Mouse (Mus musculus): Measurements from ENCODE around the gene Tmem117. TPM values are rescaled to one million over a fixed set of nuclear protein-coding genes. Genes with fewer than 3 reads are reported as not detected.

The Tmem117 gene
- polyA plus RNA-seq, 1 experiment from 2014 or later, result 12.3 TPM

GRCm38 (mm10) chr15:95022251-95022650, 393.2 kb downstream of the Tmem117 start:
- no peak overlapping the region for H3K4me2 ChIP-seq
- H3K9ac ChIP-seq, result no peak overlapping the region
- H3K36me3 ChIP-seq (replicated peaks), result no peaks in the 10 kb centered on the region
- H3K27ac ChIP-seq, result no peak overlapping the region
- H3K9me3 ChIP-seq, result no peaks in the 10 kb centered on the region
- H3K27me3 ChIP-seq (replicated peaks), result no peaks in the 10 kb centered on the region
- no peaks in the 10 kb centered on the region for H3K4me1 ChIP-seq
- ATAC-seq (replicated peaks), result no peak
- WGBS, result 89% methylated on average over 7 of the region's 7 CpGs
- no peak overlapping the region for H3K4me3 ChIP-seq

DNA sequence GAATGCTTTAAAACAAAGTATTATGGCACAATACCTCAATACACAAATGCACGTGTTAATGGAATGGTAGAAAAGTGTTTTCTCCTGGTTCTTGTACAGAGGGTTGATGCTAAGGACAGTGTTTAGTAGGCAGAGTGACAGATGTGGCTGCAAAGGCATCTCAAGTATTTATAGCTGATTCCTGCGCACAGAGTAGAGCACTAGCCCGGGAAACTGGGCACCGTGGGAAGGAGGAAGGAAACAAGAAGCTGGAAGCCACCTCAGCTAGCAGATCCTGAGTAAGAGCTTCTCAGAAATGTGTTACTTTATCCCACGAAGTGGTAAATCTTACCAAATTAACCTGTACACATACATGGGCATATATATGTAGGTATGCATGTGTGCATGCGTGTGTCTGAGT, 395.4 kb downstream of the Tmem117 start:
- Histone ChIP-seq H3K36me3 (replicated peaks) (no peaks in the 10 kb centered on the region), H3K9me3 (no peaks in the 10 kb centered on the region), H3K4me2 (no peak overlapping the region), H3K27me3 (replicated peaks) (no peaks in the 10 kb centered on the region), H3K27ac (no peak overlapping the region), H3K4me3 (no peak overlapping the region), H3K4me1 (no peaks in the 10 kb centered on the region), H3K9ac (no peak overlapping the region)
- no peak for ATAC-seq (replicated peaks)
- 82% methylated on average over 6 of the region's 6 CpGs for WGBS

GRCm38 (mm10) chr15:95028862-95029486, 399.9 kb downstream of the Tmem117 start:
- WGBS, result 42% methylated on average over 13 of the region's 13 CpGs
- Histone ChIP-seq H3K27me3 (replicated peaks) (no peaks in the 10 kb centered on the region), H3K4me2 (no peak overlapping the region)

GRCm38 (mm10) chr15:95029487-95029875, 400.4 kb downstream of the Tmem117 start:
- no peak for ATAC-seq (replicated peaks)
- Histone ChIP-seq H3K9ac (no peak overlapping the region), H3K27ac (no peak overlapping the region), H3K4me2 (no peak overlapping the region), H3K27me3 (replicated peaks) (no peaks in the 10 kb centered on the region), H3K4me1 (no peaks in the 10 kb centered on the region), H3K4me3 (no peak overlapping the region), H3K36me3 (replicated peaks) (no peaks in the 10 kb centered on the region), H3K9me3 (no peaks in the 10 kb centered on the region)
- WGBS, result 56% methylated on average over 5 of the region's 5 CpGs

More at GRCm38 (mm10) chr15:95028862-95029486, 399.9 kb downstream of the Tmem117 start:
- H3K27ac ChIP-seq, result no peak overlapping the region
- no peaks in the 10 kb centered on the region for H3K4me1 ChIP-seq
- H3K4me3 ChIP-seq, result no peak overlapping the region
- no peak overlapping the region for H3K9ac ChIP-seq
- no peak for ATAC-seq (replicated peaks)
- no peaks in the 10 kb centered on the region for H3K9me3 ChIP-seq
- no peaks in the 10 kb centered on the region for H3K36me3 ChIP-seq (replicated peaks)

DNA sequence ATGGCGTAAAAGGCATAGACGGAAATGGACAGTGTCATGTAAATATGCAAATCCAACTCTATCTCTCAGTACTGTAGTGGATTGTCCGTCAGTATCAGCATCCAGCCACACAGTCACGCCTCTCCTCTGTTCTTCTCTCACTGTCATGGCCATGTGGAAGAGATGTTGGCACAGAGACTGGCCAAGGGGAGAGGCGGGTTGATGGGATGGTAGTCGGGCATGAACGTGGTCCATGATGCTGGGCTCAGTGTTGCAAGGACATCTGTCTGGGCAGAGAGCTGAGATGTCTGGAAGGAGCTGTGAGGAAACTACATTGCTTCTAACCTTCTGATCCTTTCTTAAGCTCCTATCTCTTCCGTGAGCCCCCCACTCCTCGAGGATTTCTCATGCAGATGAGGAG, 413.4 kb downstream of the Tmem117 start:
- H3K36me3 ChIP-seq (replicated peaks), result no peaks in the 10 kb centered on the region
- no peak overlapping the region for H3K27ac ChIP-seq
- WGBS, result 85% methylated on average over 9 of the region's 9 CpGs
- no peaks in the 10 kb centered on the region for H3K9me3 ChIP-seq
- no peak overlapping the region for H3K4me2 ChIP-seq
- H3K4me1 ChIP-seq, result 0 out of 2 replicates have a peak, but pooled peaks cover 7% of the 10 kb centered on the region
- no peak overlapping the region for H3K9ac ChIP-seq
- ATAC-seq (replicated peaks), result no peak
- no peaks in the 10 kb centered on the region for H3K27me3 ChIP-seq (replicated peaks)
- no peak overlapping the region for H3K4me3 ChIP-seq

- Histone ChIP-seq H3K36me3 (replicated peaks) (no peaks in the 10 kb centered on the region), H3K9me3 (no peaks in the 10 kb centered on the region), H3K27me3 (replicated peaks) (no peaks in the 10 kb centered on the region), H3K4me2 (no peak overlapping the region), H3K27ac (no peak overlapping the region), H3K4me3 (no peak overlapping the region), H3K4me1 (0 out of 2 replicates have a peak, but pooled peaks cover 7% of the 10 kb centered on the region), H3K9ac (no peak overlapping the region)
- 78% methylated on average over 8 of the region's 8 CpGs for WGBS
- no peak for ATAC-seq (replicated peaks)
Measured at GRCm38 (mm10) chr15:95044011-95044410, 415.0 kb downstream of the Tmem117 start.

GRCm38 (mm10) chr15:95047486-95047885, 418.5 kb downstream of the Tmem117 start:
- Histone ChIP-seq H3K4me3 (no peak overlapping the region), H3K27ac (no peak overlapping the region), H3K9me3 (no peaks in the 10 kb centered on the region), H3K9ac (no peak overlapping the region), H3K4me1 (0 out of 2 replicates have a peak, but pooled peaks cover 7% of the 10 kb centered on the region), H3K36me3 (replicated peaks) (no peaks in the 10 kb centered on the region), H3K27me3 (replicated peaks) (no peaks in the 10 kb centered on the region), H3K4me2 (no peak overlapping the region)
- 90% methylated on average over 2 of the region's 2 CpGs for WGBS
- no peak for ATAC-seq (replicated peaks)

DNA sequence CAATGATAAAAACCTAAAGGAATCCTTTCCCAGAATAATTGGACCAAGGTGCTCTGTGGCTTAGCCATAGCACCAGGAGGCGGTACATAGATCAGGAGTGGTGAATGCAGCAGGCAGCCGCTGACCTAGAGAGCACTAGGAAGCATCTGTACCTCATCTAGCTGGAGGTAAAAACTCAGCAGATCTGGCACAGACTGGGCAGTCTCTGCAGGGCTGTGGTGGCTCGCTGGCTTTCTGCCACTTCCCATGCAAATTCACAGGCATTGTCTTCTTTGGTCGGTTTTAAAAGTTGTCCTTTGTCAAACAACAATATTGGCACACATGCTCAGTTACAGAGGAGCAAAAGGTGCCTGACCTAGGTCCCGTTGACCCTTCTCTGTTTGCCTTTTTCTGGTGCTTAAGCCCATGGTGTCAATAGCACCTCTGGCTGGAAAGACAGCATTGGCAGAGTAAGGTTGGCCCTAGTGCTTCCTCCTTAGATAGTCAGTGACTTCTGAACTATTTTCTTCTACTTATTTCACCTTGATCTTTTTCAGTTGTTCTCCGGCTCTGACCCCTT, 420.2 kb downstream of the Tmem117 start:
- Histone ChIP-seq H3K9me3 (no peaks in the 10 kb centered on the region), H3K36me3 (replicated peaks) (no peaks in the 10 kb centered on the region), H3K27me3 (replicated peaks) (no peaks in the 10 kb centered on the region), H3K4me2 (no peak overlapping the region), H3K4me1 (0 out of 2 replicates have a peak, but pooled peaks cover under 1% of the 10 kb centered on the region), H3K4me3 (no peak overlapping the region), H3K27ac (no peak overlapping the region), H3K9ac (no peak overlapping the region)
- ATAC-seq (replicated peaks), result no peak
- WGBS, result 72% methylated on average over 6 of the region's 6 CpGs

GRCm38 (mm10) chr15:95055081-95055650, 426.1 kb downstream of the Tmem117 start:
- no peaks in the 10 kb centered on the region for H3K9me3 ChIP-seq
- ATAC-seq (replicated peaks), result no peak
- H3K27me3 ChIP-seq (replicated peaks), result no peaks in the 10 kb centered on the region
- H3K27ac ChIP-seq, result no peak overlapping the region
- 41% methylated on average over 8 of the region's 8 CpGs for WGBS
- H3K4me3 ChIP-seq, result no peak overlapping the region
- no peaks in the 10 kb centered on the region for H3K36me3 ChIP-seq (replicated peaks)
- no peak overlapping the region for H3K9ac ChIP-seq
- no peaks in the 10 kb centered on the region for H3K4me1 ChIP-seq
- no peak overlapping the region for H3K4me2 ChIP-seq

DNA sequence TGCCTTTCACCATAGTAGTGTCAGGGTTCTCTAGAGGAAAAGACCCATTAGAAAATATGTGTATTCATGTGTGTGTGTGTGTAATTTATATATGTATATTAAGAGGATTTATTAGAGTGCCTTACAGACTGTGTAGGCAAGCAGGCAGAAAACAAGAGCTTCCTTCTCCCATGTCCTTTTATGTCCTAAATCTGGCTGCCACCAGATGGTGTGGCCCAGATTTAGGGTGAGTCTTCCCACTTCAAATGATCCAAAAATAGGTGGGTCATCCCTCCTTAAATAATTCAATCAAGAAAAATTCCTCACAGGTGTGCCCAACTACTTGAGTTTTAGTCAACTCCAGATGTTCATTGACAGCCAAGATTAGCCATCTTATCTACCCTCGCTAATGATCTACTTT, 439.0 kb downstream of the Tmem117 start:
- no peaks in the 10 kb centered on the region for H3K27me3 ChIP-seq (replicated peaks)
- 95% methylated on average over 1 of the region's 1 CpGs for whole genome bisulfite sequencing
- no peaks in the 10 kb centered on the region for H3K9me3 ChIP-seq
- H3K36me3 ChIP-seq (replicated peaks), result no peaks in the 10 kb centered on the region
- no peak for ATAC-seq (replicated peaks)
- H3K27ac ChIP-seq, result no peak overlapping the region
- 0 out of 2 replicates have a peak, but pooled peaks cover 10% of the 10 kb centered on the region for H3K4me1 ChIP-seq
- H3K4me2 ChIP-seq, result no peak overlapping the region
- H3K9ac ChIP-seq, result no peak overlapping the region
- H3K4me3 ChIP-seq, result no peak overlapping the region

DNA sequence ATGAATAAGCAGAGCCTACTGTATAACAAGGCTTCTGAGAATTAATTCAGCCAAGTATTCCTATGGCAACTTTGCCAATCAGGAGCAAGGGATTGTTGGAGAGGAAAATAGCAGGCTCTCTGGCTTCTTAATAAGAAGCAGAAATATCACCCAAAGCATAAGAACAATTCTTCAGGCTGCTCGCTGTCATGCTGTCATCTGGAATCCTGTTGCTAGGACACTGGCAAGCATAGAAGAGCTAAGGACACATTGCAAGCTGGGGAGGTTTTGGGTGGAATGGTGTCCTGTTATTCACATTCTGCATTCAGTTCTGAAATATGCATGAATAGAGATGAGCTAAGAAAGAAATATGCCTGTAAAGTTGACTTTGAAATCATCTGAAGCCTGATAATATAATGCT, 439.8 kb downstream of the Tmem117 start:
- Histone ChIP-seq H3K36me3 (replicated peaks) (no peaks in the 10 kb centered on the region), H3K4me3 (no peak overlapping the region), H3K4me2 (no peak overlapping the region), H3K9me3 (no peaks in the 10 kb centered on the region), H3K9ac (no peak overlapping the region), H3K27me3 (replicated peaks) (no peaks in the 10 kb centered on the region), H3K27ac (peak overlapping the region; percentile 4), H3K4me1 (0 out of 2 replicates have a peak, but pooled peaks cover 10% of the 10 kb centered on the region)
- no peak for ATAC-seq (replicated peaks)
- WGBS, result 69% methylated on average over 1 of the region's 1 CpGs

- no peaks in the 10 kb centered on the region for H3K27me3 ChIP-seq (replicated peaks)
- no peak overlapping the region for H3K9ac ChIP-seq
- H3K9me3 ChIP-seq, result no peaks in the 10 kb centered on the region
- H3K27ac ChIP-seq, result no peak overlapping the region
- peaks cover 16% of the 10 kb centered on the region; the same call in 1 of the 2 replicates for H3K4me1 ChIP-seq
- 92% methylated on average over 7 of the region's 7 CpGs for WGBS
- ATAC-seq (replicated peaks), result no peak
- H3K36me3 ChIP-seq (replicated peaks), result no peaks in the 10 kb centered on the region
- H3K4me2 ChIP-seq, result no peak overlapping the region
- no peak overlapping the region for H3K4me3 ChIP-seq
Measured at GRCm38 (mm10) chr15:95070881-95071280, 441.8 kb downstream of the Tmem117 start.

DNA sequence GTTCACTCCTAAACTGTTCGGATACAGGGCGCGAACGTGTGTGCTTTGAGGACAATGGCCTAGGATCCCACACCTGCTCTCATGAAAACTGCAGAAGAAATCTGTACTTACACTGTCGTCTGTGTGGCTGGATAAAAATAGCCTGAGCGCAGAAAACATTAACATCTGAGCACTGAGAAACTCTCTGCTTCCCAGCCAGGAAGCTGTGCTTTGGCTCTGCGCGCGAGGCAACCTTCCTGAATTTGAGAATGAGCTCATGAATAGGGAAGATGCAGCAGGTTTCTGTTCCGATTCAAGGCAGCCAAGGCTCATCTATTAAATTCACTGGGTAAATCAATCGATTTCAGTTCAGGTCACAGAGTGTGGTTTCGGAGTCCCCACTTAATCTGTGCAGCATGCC, 446.3 kb downstream of the Tmem117 start:
- no peaks in the 10 kb centered on the region for H3K27me3 ChIP-seq (replicated peaks)
- H3K9me3 ChIP-seq, result no peaks in the 10 kb centered on the region
- no peaks in the 10 kb centered on the region for H3K36me3 ChIP-seq (replicated peaks)
- H3K4me2 ChIP-seq, result no peak overlapping the region
- H3K9ac ChIP-seq, result no peak overlapping the region
- peak overlapping the region; percentile 38; the same call in 1 of the 2 replicates for H3K27ac ChIP-seq
- no peak for ATAC-seq (replicated peaks)
- H3K4me1 ChIP-seq, result peaks cover 5% of the 10 kb centered on the region; the same call in 1 of the 2 replicates
- H3K4me3 ChIP-seq, result no peak overlapping the region
- 56% methylated on average over 12 of the region's 12 CpGs for WGBS
